Mouse (Mus musculus) frontal cortex, postnatal 25 days (tissue): Measurements from ENCODE around the gene Mrpl4.
"Not testable (repeated sequence)": the region's sequence is repeated elsewhere in the genome, so short reads cannot be mapped to it uniquely, and the experiment has no call there.

Experiments used
- DNase-seq, 2 experiments: peaks; one replicate each; pipeline ENCODE4 v3.0.0; 2022; ENCODE audit warnings: low spot score in 2 of 2

Gene Mrpl4

GRCm38 (mm10) chr9:21036666-21037065 is 34.1 kb downstream of the Mrpl4 start:
- DNase-seq = no peak

GRCm38 (mm10) chr9:21037481-21037891 is 34.9 kb downstream of the Mrpl4 start:
- DNase-seq = no peak

- no peak for DNase-seq
Observed at GRCm38 (mm10) chr9:21039779-21040178, 37.2 kb downstream of the Mrpl4 start.

GRCm38 (mm10) chr9:21041308-21041707 is 38.8 kb downstream of the Mrpl4 start:
- DNase-seq = peak in 1 of 2 experiments; percentile 57

- DNase-seq = no peak
Observed at GRCm38 (mm10) chr9:21043563-21043962, 41.0 kb downstream of the Mrpl4 start.

- not testable (repeated sequence) for DNase-seq
Observed at GRCm38 (mm10) chr9:21044785-21045184, 42.2 kb downstream of the Mrpl4 start.

- DNase-seq = no peak
Observed at GRCm38 (mm10) chr9:21045235-21045634, 42.7 kb downstream of the Mrpl4 start.

- no peak for DNase-seq
Observed at GRCm38 (mm10) chr9:21051578-21051977, 49.0 kb downstream of the Mrpl4 start.
